8 mouse cellular contexts compared by ENCODE assay signal in the genomic region with DNA sequence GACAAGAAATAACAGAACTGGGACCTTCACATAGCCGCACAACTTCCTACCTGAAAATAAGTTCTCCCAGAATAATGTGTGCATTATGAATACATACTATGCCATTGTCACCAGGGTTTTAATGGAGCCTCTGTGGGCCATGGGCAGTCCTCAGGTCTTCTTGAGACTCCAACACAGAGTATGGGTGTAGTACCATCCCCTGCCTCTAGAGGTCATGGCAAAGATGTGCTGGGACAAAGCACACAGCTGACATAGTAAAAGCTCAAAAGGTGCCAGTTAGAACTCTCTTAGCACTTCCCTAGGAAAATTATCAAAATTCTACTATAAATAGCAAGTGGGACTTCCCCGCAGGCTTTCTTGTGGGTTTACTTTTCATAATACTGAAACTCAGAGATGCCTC.
A peak's percentile ranks its signal among the peaks of the same experiment; 100 is the strongest.
DNase-seq lines count a peak whose midpoint lies in the region; ATAC-seq lines count a peak whose summit lies in the region.

No protein-coding gene starts in this region.

- peak; percentile 13 for DNase-seq in heart, adult 11 months
- DNase-seq in heart, postnatal 25 days (ENCODE audit: low spot score), result no peak
- peak; percentile 36 for DNase-seq in neural tube, embryonic 10.5 days (ENCODE audit: extremely low spot score, low spot score)
- DNase-seq in adrenal gland, postnatal 14 days, result peak; percentile 56
- DNase-seq in right cerebral cortex, postnatal 36 days (ENCODE audit: low spot score in 2 of 2), result no peak

- no peaks in the 10 kb centered on the region for H3K27me3 ChIP-seq in neural tube, embryonic 15.5 days (replicated peaks)

- no peak for ATAC-seq in neural tube, embryonic 15.5 days (ENCODE audit: low FRiP score)
- ATAC-seq in granulocyte monocyte progenitor cell, adult 5-6 weeks (replicated peaks; ENCODE audit: poor library complexity, severe bottlenecking), result peak; percentile 70; the same call in 1 of the 2 replicates
- ATAC-seq in megakaryocyte-erythroid progenitor cell, adult 5-6 weeks (replicated peaks; ENCODE audit: low FRiP score, low TSS enrichment, poor library complexity, severe bottlenecking), result peak; percentile 88

- no peaks in the 10 kb centered on the region for H3K36me3 ChIP-seq in neural tube, embryonic 15.5 days

- no peak overlapping the region for H3K9ac ChIP-seq in neural tube, embryonic 15.5 days (replicated peaks)

- intact Hi-C loops in heart, postnatal 25 days (cut with DNase I), result loop anchor here (5.0 kb wide), 1 partner anchor 99 kb away; no protein-coding TSS in a partner anchor

- no peak overlapping the region for H3K4me3 ChIP-seq in neural tube, embryonic 15.5 days (replicated peaks)

- no peak overlapping the region for H3K27ac ChIP-seq in neural tube, embryonic 15.5 days (replicated peaks)

- 86% methylated on average over 2 of the region's 2 CpGs for WGBS in neural tube, embryonic 15.5 days

- no peak overlapping the region for H3K4me2 ChIP-seq in neural tube, embryonic 15.5 days

- 0 out of 2 replicates have a peak, but pooled peaks cover 5% of the 10 kb centered on the region for H3K9me3 ChIP-seq in neural tube, embryonic 15.5 days (replicated peaks)

- no peaks in the 10 kb centered on the region for H3K4me1 ChIP-seq in neural tube, embryonic 15.5 days

Comparison
In these comparisons a context has a peak if more than half of its experiments do, and no peak if none do; other contexts are left out.
1. DNase-seq: peak in heart, adult 11 months (single experiment), neural tube, embryonic 10.5 days (single experiment) and adrenal gland, postnatal 14 days (single experiment); none in heart, postnatal 25 days (single experiment) and right cerebral cortex, postnatal 36 days (0 of 2).